Mouse (Mus musculus) ES-E14 (cell line): ENCODE results near the gene Tomm20.

Experiments used
- HCFC1 ChIP-seq: IDR thresholded peaks from 2 replicates; pipeline ENCODE4 v1.6.1; 2012; ENCODE audit warnings: low read length, inconsistent platforms, borderline replicate concordance; ENCODE audit not compliant: insufficient read depth
- MAFK ChIP-seq: IDR thresholded peaks from 2 replicates; pipeline ENCODE4 v1.6.1; 2014; ENCODE audit warnings: mild to moderate bottlenecking, low read depth, low read length, inconsistent platforms; ENCODE audit not compliant: insufficient read depth

DNA sequence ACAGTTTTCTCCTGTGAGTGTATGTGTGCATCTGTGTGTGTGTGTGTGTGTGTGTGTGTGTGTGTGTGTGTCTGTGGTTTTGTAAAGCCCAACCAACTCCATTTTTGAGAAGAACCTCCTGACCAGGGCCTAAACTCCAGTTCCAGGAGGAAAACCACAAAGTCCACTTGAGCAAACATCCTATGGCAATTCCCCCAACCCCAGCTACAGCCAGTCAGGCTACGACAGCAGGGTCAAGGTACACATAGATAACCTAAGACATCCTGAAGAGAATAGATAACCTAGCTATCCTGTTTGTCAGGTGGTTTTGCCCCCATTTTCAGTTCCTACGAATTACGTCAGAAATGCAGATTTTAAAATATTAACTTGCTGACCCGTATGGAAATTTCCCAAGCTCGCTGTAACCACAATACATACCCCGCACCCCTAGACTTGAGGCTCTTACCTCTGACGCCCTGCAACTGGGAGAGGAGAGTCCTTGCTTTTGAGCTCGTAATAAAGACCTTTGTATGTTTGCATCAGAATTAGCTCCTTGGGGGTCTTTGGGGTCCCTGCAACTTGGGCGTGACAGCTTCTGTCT is 28.1 kb upstream of the Tomm20 start:
- TF ChIP-seq MAFK (no peak), HCFC1 (no peak)
